Mouse (Mus musculus): Measurements from ENCODE around the gene Cpsf4l.

- TF ChIP-seq GATA1 (IDR thresholded peaks at IDR 0.05; ENCODE audit: low read length), result no peak
- no peak for TF ChIP-seq TAL1 (IDR thresholded peaks at IDR 0.05; ENCODE audit: low read length)
Measured at GRCm38 (mm10) chr11:113654561-113655270, 55.1 kb downstream of the Cpsf4l start.

All from erythroblast, embryonic 14.5 days (primary cell).